Mouse (Mus musculus): Measurements from ENCODE around the gene Trpc3.
A peak's percentile ranks its signal among the peaks of the same experiment; 100 is the strongest.

Gene Trpc3

GRCm38 (mm10) chr3:36599773-36600172, 90.2 kb downstream of the Trpc3 start:
- DNase-seq (ENCODE audit: low read depth): peak; percentile 38

- DNase-seq (ENCODE audit: low read depth): no peak
Observed at GRCm38 (mm10) chr3:36598811-36599210, 91.2 kb downstream of the Trpc3 start.

GRCm38 (mm10) chr3:36571827-36572378, 118.1 kb downstream of the Trpc3 start, which contains the start of gene Ccna2:
Gene Ccna2, minus strand, starts transcription at chr3:36572150.
- DNase-seq (ENCODE audit: low read depth): peak; percentile 99

GRCm38 (mm10) chr3:36571361-36571826, 118.6 kb downstream of the Trpc3 start:
- DNase-seq (ENCODE audit: low read depth): no peak
